Mouse (Mus musculus) ES-Bruce4 (cell line): ENCODE measurements around the gene Stk38l.

Source experiments
- CTCF ChIP-seq: IDR thresholded peaks from one replicate; pipeline ENCODE4 v1.8.1; 2011; ENCODE audit warnings: low read depth, low read length
- EP300 ChIP-seq: IDR thresholded peaks from 2 replicates; pipeline ENCODE4 v1.6.1; 2011; ENCODE audit warnings: low read depth, low read length; ENCODE audit not compliant: insufficient read depth
- POLR2A ChIP-seq: IDR thresholded peaks from one replicate; pipeline ENCODE4 v1.8.1; 2011; ENCODE audit warnings: low read length; ENCODE audit not compliant: insufficient read depth

GRCm38 (mm10) chr6:146733554-146733953 is 8.8 kb downstream of the Stk38l start:
- TF ChIP-seq EP300 (no peak), POLR2A (no peak), CTCF (no peak)
